Mouse (Mus musculus): ENCODE measurements around the gene Samd11. TPM values are rescaled to one million over a fixed set of nuclear protein-coding genes. Genes with fewer than 3 reads are reported as not detected.

The Samd11 gene
- total RNA-seq, 2 experiments from 2014 or later = 4.1 to 4.8 TPM

GRCm38 (mm10) chr4:156213134-156213533 is 42.3 kb downstream of the Samd11 start:
- no peak for DNase-seq

- DNase-seq = no peak
These were observed 45.4 kb downstream of the Samd11 start for GRCm38 (mm10) chr4:156209963-156210635.

DNA sequence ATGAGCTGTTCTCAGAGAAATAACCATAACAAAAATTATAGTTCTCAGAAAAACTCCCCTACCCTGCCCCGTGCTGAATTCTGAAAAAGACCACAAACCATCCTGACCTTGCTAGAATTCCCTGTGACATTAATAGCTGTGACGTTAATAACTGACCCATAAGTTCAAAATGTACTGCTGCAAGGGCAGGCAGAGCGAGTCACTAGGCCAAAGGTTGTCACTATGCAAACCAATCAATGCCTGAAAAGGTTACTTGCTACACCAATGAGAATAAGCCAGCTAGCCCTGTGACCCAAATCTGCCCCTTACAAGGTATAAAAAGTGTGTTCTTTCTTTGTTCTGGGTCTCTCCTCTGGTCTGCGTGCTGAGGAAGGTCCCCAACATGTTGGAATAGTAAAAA is 46.6 kb downstream of the Samd11 start:
- no peak for DNase-seq

DNA sequence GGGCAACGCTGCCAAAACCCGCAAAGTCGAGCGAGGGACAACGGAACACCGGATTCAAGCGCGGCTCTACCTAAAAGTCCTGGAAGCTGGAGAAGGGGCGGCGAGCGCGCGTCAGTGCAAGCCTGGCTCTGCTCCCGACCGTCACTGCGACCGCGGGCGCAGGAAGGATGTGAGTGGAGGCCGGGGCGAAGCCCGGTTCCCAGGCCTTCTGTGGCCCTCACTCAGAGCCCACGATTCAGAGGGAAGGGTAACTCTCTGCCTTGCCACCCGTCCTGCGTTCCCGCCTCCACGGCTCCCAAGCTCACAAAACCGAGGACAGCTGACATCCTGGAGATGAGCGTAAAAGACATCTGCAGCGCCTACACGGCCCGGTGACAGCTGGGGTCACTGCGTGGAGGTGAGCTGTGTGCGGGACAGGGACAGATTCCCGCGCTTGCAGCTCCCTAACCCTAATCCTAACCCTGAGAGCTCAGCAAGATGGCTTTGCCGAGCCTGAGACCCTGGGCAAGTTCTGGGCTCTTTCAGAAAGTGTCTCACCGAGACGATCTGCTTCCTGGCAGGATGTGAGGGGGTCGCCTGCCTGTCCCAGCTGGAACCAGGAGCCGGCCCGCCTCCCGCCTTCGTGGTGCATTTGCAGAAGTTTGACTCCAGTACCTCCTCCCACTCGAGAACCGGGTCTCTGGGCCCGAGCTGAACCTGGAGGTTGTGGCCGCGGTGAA is 51.9 kb downstream of the Samd11 start:
- no peak for DNase-seq

DNA sequence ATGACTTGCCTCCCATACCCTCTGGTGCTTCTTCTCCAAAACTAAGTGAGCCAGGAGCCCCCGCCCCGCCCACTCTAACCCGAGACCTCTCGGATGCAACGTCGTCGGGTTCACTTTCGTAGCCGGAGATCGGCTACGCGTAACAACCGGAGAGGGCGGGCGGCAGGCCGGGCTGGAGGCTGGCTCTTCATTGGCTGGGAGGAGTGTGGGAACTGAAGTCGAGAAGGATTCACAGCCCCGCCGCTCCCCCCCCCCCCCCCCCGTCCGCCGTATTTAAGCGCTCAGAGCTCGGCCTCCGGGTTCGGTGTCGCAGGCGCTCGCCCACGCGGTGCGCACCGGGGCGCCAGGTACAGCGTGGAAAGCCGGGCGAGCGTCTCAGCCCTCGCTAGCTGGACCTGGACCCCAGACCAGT is 52.5 kb downstream of the Samd11 start, which contains the start of gene AW011738:
AW011738 (plus strand) TSS at position 304 of the 412 bp plus-strand sequence.
- DNase-seq = peak; percentile 52 to 65

DNA sequence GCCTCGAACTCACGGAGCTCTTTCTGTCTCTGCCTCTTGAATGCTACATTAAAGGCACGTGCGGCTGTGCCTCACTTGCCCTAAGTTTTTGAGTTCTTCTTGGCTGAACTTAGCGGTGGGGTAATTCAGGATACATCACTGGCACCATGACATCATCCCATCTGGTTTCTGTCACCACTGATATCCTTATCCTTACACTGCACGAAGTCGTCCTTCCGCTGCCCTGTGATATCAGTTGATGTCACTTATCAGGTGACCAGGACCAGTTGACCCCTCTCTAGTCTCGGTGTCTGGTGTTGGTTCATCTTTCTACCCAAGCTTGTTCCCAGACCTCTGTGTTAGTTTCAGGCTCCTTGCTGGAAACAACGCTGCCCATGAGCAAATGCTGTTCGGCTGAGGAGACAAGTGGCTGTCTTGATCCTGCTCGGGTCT is 53.0 kb downstream of the Samd11 start:
- no peak for DNase-seq

- no peak for DNase-seq
These were observed 54.6 kb downstream of the Samd11 start, which contains the start of gene Isg15 for GRCm38 (mm10) chr4:156200623-156201475. Gene Isg15, minus strand, starts transcription at chr4:156200818.

DNA sequence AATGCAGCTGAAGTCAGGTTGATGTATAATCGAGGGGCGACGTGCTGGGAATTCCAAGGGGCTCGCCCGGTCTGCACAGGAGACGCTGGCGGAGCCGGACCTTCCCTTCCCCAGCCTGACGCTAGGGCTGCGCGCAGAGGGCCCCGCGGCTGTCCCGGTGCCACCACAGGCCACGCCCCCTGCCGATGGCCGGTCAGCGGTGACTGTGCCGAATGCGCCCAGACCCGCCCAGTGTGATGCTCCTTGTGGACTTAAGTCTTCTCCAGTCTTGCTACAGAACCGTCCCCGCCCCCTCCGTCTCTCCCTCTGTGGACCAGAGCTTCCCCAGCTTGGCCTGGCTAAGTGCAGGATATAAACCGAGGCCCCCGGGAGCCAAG is 57.6 kb downstream of the Samd11 start:
- peak; percentile 67 to 73 for DNase-seq

DNA sequence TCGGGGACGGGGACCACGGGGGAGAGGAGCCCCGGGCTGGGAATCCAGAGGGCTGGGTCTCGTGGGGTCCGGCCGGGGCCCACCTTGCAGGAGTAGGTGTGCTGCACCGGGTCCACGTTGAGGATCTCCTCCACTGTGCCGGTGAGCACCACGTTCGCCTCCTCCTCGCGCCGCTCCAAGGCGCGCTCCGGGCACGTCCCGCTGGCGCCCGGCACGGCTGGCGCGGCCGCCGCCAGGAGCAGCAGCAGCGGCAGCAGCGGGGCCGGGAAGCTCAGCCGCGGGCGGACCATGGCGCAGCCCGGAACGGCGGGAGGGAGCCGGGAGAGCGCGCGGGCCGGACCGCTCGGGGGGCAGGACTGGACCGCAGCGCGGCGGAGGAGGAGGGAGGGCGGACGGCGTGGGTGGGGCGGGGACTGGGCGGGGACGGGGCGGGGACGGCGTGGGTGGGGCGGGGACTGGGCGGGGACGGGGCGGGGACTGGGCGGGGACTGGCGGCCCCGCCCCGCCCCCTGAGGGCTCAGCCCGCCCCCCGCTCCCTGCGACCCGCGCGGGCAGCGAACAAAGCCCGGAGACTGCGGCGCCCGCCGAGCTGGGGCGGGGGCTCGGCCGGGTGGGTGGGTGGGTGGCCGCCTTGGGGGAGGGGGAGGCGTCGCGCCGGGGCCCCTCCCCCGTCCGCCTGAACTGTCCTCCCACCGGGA is 58.2 kb downstream of the Samd11 start, which contains the start of gene Agrn:
Agrn (minus strand) TSS at position 358 of the 698 bp plus-strand sequence.
- DNase-seq = peak; percentile 42 to 57

Small RNAs within 50 kb of the gene (microRNA-seq; reads per million reads assigned to microRNA genes)
- gene Mir7658 = 1.8 to 2.3 reads per million in 2 experiments

Other genes starting within 250 kb of the Samd11 start
- 1 to 10 TPM; 2.3 to 2.5 TPM for gene Tnfrsf4, start 241.8 kb downstream of the Samd11 start, total RNA-seq (2021)
- not detected for gene Tnfrsf18, start 229.5 kb downstream of the Samd11 start, total RNA-seq (2021)
- under 1 TPM in 1 of 2 experiments, not detected in 1; 0.20 TPM for gene Ttll10, start 196.2 kb downstream of the Samd11 start, total RNA-seq (2021)
- 10 to 100 TPM; 31.5 to 32.1 TPM for gene 9430015G10Rik, start 145.7 kb downstream of the Samd11 start, total RNA-seq (2021)
- gene Rnf223, start 125.1 kb downstream of the Samd11 start, total RNA-seq (2021) = 1 to 10 TPM; 1.0 to 1.3 TPM
- gene Agrn, start 58.2 kb downstream of the Samd11 start, total RNA-seq (2021) = 100 to 1,000 TPM; 142 to 154 TPM
- 1 to 10 TPM in 1 of 2 experiments, not detected in 1; 1.9 TPM for gene Isg15, start 54.8 kb downstream of the Samd11 start, total RNA-seq (2021)
- gene AW011738, start 52.4 kb downstream of the Samd11 start, total RNA-seq (2021) = 1 to 10 TPM; 5.5 to 6.6 TPM
- gene Perm1, start 39.8 kb downstream of the Samd11 start, total RNA-seq (2021) = under 1 TPM; 0.28 to 0.37 TPM
- 10 to 100 TPM; 43.1 to 44.9 TPM for gene Plekhn1, start 20.8 kb downstream of the Samd11 start, total RNA-seq (2021)
- gene Noc2l, start 19.6 kb downstream of the Samd11 start, total RNA-seq (2021) = 10 to 100 TPM; 65.7 to 71.6 TPM
- not detected for gene Vmn2r-ps159, start 75.4 kb upstream of the Samd11 start, total RNA-seq (2021)

All from layer of hippocampus, postnatal 36 days (tissue).